Mouse (Mus musculus): ENCODE measurements at regions not wholly inside any gene's neighbourhood (a gene's known extent, or its start where the extent isn't known, plus 50 kb on each side); places are given as distances from the start of the nearest gene placed in this dataset.

- no peak for DNase-seq
These were observed 216.4 kb downstream of the Cog6 start for GRCm38 (mm10) chr3:52800673-52801072.

GRCm38 (mm10) chr3:52797801-52798200, 219.2 kb downstream of the Cog6 start:
- DNase-seq = no peak

DNA sequence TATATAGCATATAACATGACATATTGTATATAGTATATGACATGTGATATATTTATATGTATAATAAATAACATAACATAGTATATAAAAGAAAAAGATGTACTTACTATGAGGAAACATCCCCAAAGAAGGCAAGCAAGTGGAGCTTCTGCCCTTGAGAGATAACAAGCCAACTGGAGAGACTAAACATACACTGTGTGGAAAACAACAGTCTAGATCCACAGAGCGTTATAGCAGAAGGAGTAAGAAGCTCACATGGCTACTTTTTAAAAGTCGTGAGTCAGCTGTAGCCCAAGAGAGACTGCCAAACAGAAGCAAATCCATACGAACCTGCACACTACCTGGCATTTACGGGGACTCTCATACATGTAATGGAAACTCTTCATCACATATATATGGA, 219.9 kb downstream of the Cog6 start:
- no peak for DNase-seq

DNA sequence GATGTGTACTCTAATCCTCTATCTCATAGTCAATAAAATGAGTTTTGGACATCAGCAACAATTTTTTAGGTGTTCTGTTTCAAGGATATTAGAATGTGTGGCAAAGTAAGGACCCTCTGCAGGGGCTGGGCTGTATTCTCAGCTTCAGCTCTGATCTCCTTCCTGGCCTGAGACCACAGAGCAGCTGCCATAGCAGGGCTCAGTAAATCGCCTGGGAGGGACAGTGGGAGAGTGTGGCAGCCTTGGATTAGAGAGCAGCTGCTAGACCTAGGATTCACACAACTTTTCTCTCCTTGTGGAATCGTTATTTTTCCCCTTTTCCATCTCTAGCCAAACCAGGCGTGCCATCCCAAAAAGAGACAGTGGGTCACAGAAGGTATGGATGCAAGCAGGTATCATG, 222.8 kb downstream of the Cog6 start:
- no peak for DNase-seq

GRCm38 (mm10) chr3:52792801-52793200, 224.2 kb downstream of the Cog6 start:
- no peak for DNase-seq

GRCm38 (mm10) chr3:52792121-52792520, 224.9 kb downstream of the Cog6 start:
- no peak for DNase-seq

- no peak for DNase-seq
These were observed 226.1 kb downstream of the Cog6 start for GRCm38 (mm10) chr3:52790942-52791341.

DNA sequence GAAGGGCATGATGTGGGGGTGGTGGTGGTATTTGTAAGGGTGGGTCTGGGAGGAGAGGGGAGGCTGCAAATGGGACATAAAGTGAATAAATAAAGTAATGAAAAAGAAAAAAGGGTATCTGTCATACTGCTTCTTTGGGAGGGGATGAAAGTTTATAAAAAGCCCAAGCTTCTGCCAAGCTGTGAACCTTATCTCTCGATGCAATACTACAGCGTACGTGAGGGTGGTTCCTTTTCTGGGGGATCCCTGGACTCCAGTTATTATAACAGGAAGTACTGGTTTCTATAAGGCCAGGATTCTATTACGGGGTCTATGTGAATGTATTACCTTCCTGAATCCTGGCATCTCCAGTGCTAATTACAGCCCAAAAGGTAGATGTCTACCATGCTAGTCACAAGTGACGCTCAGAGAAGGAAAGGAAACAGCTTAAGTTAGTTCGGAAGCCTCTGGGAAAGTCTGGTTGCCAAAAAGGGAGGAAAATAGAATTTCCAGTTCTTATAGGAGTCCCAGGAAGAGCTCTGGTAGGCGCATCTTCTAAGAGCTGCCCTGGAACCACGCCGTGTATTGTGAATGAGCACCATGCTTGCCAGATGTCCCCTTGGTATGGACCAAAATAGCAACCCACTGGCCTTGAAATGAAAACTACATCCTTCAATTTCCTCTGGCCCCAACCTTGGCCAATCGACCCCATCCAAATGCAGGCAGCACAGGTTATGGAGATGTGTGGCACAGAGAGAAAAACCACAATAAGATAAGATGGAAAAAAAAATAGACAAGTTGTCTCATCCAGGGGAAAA, 228.9 kb downstream of the Cog6 start:
- no peak for DNase-seq

GRCm38 (mm10) chr3:52785595-52785994, 231.4 kb downstream of the Cog6 start:
- DNase-seq = no peak

DNA sequence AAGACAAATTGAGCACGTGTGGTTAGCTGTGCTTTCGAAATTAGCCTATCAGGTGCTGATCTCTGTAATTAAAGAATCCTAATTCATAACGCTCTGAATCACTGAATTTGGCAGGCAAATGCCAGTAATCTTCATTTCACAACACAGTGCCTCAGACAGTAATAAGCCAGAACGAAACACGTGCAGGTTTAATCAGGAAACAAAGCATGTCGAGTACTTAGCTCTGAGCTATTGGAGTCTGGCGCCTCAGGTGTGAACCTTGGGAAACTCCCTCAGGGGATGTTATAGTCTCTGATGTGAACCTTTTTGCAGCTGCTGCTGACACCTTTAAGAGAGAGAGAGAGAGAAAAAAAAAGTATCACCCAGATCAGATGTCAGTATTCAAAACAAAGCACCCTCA, 232.6 kb downstream of the Cog6 start:
- DNase-seq = no peak

GRCm38 (mm10) chr3:52782576-52782975, 234.5 kb downstream of the Cog6 start:
- no peak for DNase-seq

DNA sequence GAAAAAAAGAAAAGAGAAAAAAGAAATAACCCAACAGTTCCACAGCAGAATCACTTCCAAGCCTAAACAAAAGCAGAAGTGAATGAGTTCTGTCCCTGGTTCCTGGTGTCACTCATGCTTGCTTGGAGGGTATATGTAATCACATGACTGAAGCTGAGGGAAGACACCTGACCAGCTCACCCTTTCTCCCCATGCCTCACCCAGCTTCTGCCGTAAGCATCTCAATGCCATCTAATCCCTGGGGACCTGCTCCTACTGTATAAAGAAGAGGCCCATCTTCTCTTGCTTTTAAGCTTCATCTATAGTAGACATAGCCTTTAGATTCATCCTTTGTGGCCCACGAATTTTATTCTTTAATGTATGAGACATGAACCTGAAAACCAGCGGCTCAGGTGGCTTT, 235.5 kb downstream of the Cog6 start:
- no peak for DNase-seq

- no peak for DNase-seq
These were observed 236.7 kb downstream of the Cog6 start for GRCm38 (mm10) chr3:52780356-52780755.

DNA sequence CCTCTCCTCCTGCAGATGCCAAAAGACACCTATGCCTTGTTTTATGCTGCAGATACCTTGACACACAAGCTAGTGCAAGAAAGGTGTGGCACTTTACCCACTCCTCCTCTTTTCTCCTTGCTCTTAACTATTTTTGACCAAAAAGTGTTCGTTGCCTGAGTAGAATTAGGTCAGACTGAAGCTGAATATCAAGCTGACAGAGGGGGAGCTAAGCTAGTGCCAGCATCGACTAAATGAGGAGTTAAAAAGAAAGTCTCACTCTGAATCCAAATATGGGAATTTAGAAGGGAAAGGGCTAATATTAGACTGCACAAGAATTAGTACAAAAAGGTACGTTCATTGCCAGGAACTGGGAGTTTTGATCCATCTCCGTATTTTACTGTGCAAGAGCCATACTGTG, 241.2 kb downstream of the Cog6 start:
- DNase-seq = no peak

- no peak for DNase-seq
These were observed 241.9 kb downstream of the Cog6 start for GRCm38 (mm10) chr3:52775156-52775555.

- no peak for DNase-seq
These were observed 242.3 kb downstream of the Cog6 start for GRCm38 (mm10) chr3:52774734-52775133.

- DNase-seq = peak in 1 of 2 experiments; percentile 15
These were observed 249.8 kb downstream of the Cog6 start for GRCm38 (mm10) chr3:52767276-52767675.

GRCm38 (mm10) chr3:52766841-52767240, 250.2 kb downstream of the Cog6 start:
- DNase-seq = no peak

- DNase-seq = no peak
These were observed 252.9 kb downstream of the Cog6 start for GRCm38 (mm10) chr3:52764166-52764565.

GRCm38 (mm10) chr3:52763660-52764059, 253.4 kb downstream of the Cog6 start:
- no peak for DNase-seq

DNA sequence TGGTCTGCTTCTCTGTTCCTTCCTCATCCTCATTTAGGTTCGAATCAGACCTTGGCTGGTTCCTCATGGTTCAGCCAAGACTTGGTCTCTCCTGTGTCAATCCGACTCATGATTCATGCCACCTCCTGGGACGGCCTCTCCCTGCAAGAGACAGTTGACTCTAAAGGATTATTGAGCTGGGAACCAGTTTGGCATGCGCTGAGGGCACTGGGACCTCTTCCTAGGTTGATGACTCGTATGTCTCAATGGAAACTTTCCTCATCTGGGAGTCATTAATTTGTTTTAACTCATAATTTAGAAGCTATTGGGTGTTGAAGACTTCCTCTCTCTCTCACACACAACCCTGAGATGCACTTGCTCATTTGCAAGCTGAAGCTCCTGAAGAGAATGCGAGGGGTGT, 254.5 kb downstream of the Cog6 start:
- no peak for DNase-seq

DNA sequence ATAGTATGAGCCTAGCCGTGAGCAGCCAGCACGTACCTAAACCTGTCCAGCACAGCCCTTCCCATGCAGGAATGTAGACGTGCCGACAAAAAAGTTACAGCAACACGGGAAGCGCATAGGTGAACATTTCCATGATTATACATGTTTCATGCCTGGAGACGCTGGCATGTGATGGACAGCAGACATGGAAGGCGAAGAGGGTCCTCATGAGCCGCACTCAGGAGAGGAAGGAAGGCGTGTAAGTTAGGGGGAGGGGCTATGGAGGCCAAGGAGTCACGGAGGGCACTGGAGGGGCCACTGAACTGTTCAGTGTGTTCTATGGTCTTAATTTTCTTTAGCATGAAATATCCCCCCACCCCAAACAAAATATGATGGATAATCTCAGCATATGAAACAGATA, 257.2 kb downstream of the Cog6 start:
- DNase-seq = no peak

GRCm38 (mm10) chr3:52758561-52758960, 258.5 kb downstream of the Cog6 start:
- DNase-seq = peak; percentile 56 to 69

GRCm38 (mm10) chr3:52756816-52757215, 260.2 kb downstream of the Cog6 start:
- no peak for DNase-seq

DNA sequence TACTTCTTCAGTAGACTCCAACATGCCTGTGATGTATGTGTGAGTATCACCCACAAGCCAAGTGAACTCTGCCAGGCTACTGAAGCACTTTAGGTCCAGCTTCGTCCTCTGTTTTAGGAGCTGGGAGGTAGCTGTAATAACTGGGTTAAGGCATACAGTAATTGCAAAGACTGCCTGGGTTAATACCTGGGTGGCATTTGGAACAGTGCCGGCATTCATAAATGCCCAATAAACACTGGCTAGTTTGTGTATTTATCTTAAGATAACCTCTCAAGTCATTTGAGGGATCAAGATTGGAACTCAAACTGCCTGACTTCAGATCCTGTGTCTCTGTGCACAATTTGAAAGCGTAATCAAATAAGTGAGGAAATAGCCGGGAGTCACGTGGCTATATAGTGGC, 261.0 kb downstream of the Cog6 start:
- DNase-seq = peak in 1 of 2 experiments; percentile 10
